Mouse (Mus musculus) kidney, adult 18-20 months (tissue): ENCODE results near the gene Slc10a7.
A peak's percentile ranks its signal among the peaks of the same experiment; 100 is the strongest.

Source experiments
- DNase-seq: peaks from one replicate; pipeline ENCODE4 v3.0.0; 2021

Gene Slc10a7

DNA sequence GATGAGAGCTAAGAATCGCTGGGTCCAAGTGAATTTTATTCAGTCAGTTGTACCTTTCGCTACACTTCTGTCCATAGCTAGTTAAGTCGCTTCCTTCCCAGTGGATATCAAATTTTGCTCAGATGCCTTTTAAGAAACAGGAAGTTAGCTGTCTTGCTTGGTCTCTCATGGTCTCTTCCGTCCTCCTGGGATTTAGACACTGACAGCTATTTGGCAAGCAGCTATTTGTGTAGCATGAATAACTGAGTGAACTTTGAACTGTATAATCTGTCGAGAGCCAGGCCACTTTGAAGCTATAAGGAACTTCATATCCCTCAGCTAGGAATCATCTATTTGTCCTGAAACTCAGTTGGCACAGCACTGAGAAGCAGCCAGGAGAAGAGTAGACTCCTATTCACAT is 117.5 kb downstream of the Slc10a7 start:
- DNase-seq = no peak

DNA sequence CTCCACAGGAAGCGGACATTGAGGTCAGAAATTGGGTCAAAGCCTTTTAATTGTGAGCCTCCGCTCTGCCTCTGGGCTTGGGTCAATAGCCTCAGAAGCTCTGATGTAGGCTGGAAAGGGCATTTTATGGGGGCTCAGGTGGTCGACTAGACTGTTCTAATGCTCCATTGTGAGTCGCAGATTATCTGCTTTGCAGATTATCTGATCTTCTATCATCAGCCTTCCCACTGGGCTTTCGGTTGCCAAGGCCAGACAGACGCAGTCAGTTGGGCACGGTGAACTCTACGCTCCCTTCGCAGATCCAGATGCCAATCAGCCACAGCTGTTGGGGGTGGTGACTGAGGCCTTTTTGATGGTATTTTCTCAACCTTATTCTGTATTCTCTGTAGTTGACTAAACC is 118.6 kb downstream of the Slc10a7 start:
- no peak for DNase-seq

DNA sequence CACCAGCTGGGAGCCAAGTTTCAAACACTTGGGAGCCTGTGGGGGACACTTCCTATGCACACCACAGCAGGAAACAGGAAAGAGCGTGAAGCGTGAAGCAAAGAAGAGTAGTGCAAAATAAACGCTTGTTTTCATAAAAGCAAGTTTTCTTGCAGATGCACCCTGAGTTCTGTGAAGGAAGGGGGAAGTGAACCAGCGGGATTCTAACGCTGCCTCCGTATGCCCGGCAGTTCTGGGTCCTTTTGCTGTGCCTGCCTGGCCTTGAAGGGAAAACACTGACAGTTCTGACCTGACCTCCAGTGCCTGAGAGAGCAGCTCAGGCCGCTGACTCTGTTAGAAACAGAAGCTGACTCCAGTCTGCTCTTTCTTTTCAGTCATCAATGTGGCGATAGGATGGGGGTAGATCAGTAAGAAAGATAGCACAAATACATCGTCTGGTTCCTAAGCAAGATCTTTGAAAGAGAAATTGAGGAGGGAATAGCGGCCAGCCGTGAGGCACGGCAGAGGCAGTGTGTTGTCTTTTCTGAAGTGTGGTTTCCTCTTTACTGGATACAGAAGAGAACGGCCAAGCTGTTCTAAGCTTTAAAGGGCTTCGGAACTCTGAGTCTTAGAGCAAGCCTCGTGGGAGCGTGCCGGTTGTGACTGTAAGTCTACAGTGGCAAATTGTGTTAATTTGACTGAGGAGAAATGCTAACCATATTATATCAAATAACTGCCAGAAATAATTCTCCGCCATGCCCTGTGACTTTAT is 121.4 kb downstream of the Slc10a7 start:
- no peak for DNase-seq

GRCm38 (mm10) chr8:78633012-78633411 is 123.9 kb downstream of the Slc10a7 start:
- DNase-seq = no peak

DNA sequence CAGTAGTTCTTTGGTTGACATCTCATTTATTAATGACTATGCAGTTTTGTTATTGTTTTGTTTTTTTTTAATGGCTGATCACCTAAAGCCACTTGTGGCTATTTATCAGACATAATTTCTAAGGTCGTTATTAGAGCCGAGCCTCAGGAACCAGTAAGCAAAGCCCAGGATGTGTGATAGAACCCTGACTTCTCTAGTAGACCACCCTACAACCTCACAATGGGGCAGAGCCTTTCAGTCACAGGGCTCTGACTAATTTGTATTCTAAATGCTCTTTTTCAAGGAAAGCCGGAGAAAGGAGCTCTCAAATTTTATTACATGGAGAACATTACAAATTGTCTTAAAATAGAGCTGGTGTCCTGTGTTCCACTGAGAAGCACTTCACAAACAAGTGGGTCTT is 124.9 kb downstream of the Slc10a7 start:
- DNase-seq = no peak

DNA sequence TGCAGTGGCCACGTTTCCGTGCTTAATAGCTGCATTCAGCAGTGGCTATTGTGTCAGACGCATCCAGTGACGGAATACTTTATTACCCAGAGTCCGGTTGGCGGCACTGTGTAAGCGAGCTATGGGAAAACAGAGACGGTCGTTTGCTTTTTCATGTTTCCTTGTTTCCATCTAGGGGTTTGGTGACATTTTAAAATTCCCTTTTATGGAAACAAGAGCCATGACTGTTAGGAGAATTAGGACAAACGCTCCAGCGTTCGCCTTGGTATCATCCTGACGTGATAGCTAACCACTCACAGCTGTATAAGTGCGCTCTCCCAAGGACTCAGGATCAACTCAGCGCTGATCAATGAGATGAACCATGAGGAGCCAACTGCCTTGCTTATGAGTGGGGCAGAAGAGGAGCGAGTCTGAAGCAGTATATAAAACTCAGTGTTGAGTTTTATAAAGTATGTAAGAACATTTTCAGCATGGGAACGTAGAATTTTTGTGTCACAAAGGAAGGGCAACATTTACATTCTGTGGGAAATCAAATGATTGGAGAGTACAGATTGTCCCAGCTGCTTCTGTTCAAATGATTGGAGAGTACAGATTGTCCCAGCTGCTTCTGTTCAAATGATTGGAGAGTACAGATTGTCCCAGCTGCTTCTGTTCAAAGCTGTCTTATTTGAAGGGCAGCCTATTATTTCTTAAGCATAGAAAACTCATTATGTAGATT is 125.5 kb downstream of the Slc10a7 start:
- DNase-seq = no peak

- DNase-seq = no peak
Observed at GRCm38 (mm10) chr8:78635241-78635771, 126.2 kb downstream of the Slc10a7 start.

- DNase-seq = no peak
Observed at GRCm38 (mm10) chr8:78641919-78642318, 132.8 kb downstream of the Slc10a7 start.

DNA sequence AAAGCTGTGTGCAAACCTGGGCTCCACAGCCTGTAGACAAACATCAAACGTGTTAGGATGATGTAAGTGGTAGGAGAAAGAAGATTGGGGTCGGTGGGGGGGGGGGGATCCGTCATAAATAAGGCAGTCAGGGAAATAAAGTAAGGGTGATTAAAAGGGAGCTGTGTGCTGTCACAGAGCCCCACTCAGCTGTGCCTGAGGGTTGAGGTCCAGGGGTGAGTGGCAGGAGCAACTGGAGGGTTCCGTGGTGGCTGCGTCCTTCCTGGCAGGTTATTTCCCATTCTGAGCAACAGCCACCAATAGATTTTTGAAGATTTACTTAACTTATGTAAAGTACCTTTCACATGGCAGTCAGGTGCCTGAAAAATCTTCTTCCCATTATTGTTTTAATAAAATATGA is 133.2 kb downstream of the Slc10a7 start:
- DNase-seq = no peak

DNA sequence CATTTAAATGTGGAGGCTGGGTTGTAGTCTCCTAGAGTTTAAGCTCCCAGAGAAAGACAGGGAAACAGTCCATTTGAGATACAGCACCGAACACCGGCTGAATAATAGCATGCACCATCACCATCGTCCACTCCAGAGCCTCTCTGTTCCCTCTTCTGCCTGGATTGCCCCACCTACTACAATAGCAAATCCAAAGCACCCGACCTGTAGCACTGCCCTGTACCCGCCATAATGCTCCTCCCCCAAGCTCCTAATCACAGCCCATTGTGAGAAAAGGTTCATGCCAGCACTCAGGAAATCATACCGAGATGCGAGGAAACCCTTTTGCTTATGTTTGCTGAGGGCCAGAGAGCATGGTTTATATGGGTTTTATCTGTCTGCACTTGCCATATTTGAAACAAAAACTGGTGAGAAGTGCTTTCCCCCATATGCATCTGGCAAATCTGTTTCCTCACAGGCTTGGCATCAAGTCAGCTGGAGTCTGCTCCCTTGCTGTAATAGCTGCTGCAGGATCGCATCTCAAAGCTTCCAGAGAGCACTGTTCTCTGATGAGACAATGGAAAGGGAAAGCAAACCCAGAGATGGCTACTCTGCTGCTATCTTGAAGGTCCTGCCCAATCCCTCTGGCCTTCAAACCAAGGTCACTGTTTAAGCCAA is 138.0 kb downstream of the Slc10a7 start:
- DNase-seq = no peak

DNA sequence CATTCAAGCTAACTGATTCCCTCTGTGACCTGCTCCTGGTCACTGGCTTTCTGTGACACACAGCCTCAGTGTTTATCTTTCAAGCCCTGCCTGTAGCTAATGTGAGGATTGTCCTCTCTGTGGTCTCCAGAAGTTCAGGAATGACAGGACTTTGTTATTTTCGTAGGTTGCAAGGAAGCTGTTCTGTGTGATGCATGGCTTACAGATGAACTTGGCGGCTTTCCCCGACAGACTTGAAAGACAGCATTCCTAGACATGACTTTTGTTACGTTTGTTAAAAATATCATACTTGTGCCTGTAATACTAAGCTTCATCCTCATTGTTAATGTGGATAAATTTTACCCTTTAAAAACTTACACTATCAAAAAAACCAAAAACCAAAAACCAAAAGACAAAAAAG is 138.7 kb downstream of the Slc10a7 start:
- DNase-seq = no peak

DNA sequence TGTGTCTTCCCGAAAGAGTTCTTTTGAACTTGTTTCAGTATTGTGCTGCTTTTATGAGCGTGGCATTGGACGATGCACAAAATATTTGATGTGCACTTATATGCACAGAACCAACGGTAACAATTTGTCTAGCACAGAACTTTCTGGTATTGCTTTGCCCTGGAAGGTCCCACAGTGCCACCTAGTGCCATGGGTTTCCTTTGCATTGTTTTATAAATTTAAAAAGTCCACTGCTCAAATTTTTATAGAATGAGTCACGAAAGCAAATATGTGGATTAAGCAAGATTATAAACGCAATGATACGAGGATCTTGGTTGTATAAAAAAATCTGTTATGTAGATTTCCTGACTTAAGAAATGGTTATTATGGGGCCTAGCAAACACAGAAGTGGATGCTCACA is 139.8 kb downstream of the Slc10a7 start:
- peak; percentile 64 for DNase-seq

GRCm38 (mm10) chr8:78651670-78652069 is 142.5 kb downstream of the Slc10a7 start:
- DNase-seq = no peak

DNA sequence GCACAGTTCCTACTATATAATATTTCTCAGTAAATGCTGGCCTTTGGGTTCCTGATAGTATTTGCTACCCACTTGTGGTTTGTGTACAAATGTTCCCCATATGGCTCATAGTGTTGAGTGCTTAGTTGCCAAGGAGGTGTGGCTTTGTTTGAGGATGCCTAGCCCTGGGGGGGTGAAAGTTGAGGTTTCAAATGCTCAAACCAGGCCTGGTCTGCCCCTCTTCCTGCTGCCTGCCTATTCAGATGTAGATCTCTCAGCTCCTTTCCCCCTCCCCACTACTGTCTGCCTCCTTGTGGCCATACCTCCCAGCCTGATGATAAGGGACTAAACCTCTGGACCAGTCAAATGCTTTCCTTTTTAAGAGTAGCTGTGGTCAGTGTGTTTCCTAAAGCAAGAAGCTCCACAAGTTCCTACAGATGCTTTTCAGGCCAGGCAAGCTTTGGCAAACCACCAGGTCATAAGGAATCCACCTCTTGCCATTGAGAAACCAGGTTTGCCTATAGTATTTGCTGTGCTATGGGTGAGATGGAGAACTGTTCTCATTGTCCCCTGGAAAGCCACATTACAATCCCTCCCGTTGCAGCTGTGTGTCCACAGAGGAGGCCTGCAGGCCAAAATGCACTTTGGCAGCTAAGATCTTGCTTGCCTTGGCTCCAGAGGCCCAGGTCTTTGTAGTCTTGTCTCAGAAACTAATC is 146.4 kb downstream of the Slc10a7 start:
- DNase-seq = no peak

- DNase-seq = peak; percentile 10
Observed at GRCm38 (mm10) chr8:78656700-78657370, 147.7 kb downstream of the Slc10a7 start.

DNA sequence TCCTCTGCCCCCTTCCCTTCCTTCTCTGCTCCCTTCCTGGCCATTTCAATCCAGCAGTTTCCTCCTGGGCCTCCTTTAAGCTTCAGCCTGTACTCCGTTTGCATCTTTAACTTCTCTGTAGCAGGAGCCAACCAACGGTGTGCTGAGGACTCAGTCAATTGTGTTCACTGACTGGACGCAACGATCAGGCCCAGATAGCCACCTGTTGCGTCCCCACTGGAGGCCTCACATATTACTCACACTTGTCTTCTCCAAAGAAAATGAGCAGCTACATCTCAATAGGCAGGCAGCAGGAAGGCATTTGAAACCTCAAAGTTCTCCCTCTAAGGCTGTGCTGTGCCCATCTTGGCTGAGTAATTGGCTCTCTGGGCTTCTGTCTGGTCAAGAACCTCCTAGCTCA is 149.0 kb downstream of the Slc10a7 start:
- no peak for DNase-seq

GRCm38 (mm10) chr8:78659617-78660187 is 150.6 kb downstream of the Slc10a7 start:
- no peak for DNase-seq

- DNase-seq = no peak
Observed at GRCm38 (mm10) chr8:78664306-78664940, 155.3 kb downstream of the Slc10a7 start.

DNA sequence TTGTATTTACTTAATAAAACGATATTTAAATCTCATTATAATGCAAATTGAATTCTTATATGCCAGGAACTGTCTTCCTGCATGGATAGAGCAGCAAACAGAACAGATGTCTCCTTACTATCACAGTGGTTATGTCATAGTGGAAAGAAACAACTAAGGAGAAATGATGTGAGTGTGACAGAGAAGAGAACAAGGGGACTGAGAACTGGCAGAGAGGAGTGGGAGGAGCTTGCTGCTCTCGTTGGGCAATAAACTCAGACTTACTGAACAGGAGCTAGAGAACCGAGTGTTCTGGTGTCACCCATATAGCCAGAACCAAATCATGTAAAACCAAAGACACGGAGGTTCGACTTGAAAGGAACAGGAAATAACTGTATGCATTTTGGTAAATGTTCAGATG is 158.3 kb downstream of the Slc10a7 start:
- DNase-seq = no peak

GRCm38 (mm10) chr8:78668206-78668605 is 159.1 kb downstream of the Slc10a7 start:
- DNase-seq = no peak

GRCm38 (mm10) chr8:78670241-78670640 is 161.1 kb downstream of the Slc10a7 start:
- no peak for DNase-seq
